Mouse (Mus musculus) limb, embryonic 14.5 days (tissue): Measurements from ENCODE around the gene Zfp652. TPM values are rescaled to one million over a fixed set of nuclear protein-coding genes. Genes with fewer than 3 reads are reported as not detected.
A peak's percentile ranks its signal among the peaks of the same experiment; 100 is the strongest.

ENCODE experiments used
- ATAC-seq: fragments of 200-750 bp; cut with Nextera tagmentation; 2 replicates; pipeline ENCODE4 v1.8.0; 2017; ENCODE audit warnings: low read depth, moderate number of reproducible peaks, moderate TSS enrichment; ENCODE audit not compliant: low FRiP score
- DNase-seq: peaks from one replicate; pipeline ENCODE4 v3.0.0-alpha.2; 2015; ENCODE audit warnings: low spot score
- H3K27ac ChIP-seq: fragments of 300-500 bp; sonication (generic); replicated peaks from 2 replicates; pipeline ENCODE4 v1.5.1; 2014; ENCODE audit warnings: low read depth, mild to moderate bottlenecking, low read length, moderate library complexity, mixed read lengths
- H3K27me3 ChIP-seq: fragments of 300-500 bp; sonication (generic); 2 replicates; pipeline ENCODE4 v1.6.1; 2014; ENCODE audit warnings: low read length, mixed read lengths; ENCODE audit not compliant: control insufficient read depth, insufficient read depth
- H3K36me3 ChIP-seq: fragments of 300-500 bp; sonication (generic); 2 replicates; pipeline ENCODE4 v1.6.1; 2014; ENCODE audit warnings: mild to moderate bottlenecking, low read length, moderate library complexity, mixed read lengths; ENCODE audit not compliant: control insufficient read depth, insufficient read depth
- H3K4me1 ChIP-seq: fragments of 300-500 bp; sonication (generic); 2 replicates; pipeline ENCODE4 v1.6.1; 2014; ENCODE audit warnings: antibody characterized with exemption, low read length, mixed read lengths; ENCODE audit not compliant: control insufficient read depth, insufficient read depth
- H3K4me2 ChIP-seq: fragments of 300-500 bp; sonication (generic); replicated peaks from 2 replicates; pipeline ENCODE4 v1.6.1; 2014; ENCODE audit warnings: low read depth, mild to moderate bottlenecking, low read length, moderate library complexity; ENCODE audit not compliant: severe bottlenecking
- H3K4me3 ChIP-seq: fragments of 300-500 bp; sonication (generic); replicated peaks from 2 replicates; pipeline ENCODE4 v1.5.1; 2014; ENCODE audit warnings: low read length
- H3K9ac ChIP-seq: fragments of 300-500 bp; sonication (generic); 2 replicates; pipeline ENCODE4 v1.6.1; 2014; ENCODE audit warnings: mild to moderate bottlenecking, low read depth, low read length, moderate library complexity; ENCODE audit not compliant: severe bottlenecking
- H3K9me3 ChIP-seq: fragments of 300-500 bp; sonication (generic); 2 replicates; pipeline ENCODE4 v1.6.1; 2016; ENCODE audit warnings: low read length; ENCODE audit not compliant: control insufficient read depth
- POLR2A ChIP-seq: fragments of 200-500 bp; IDR thresholded peaks from 2 replicates; pipeline ENCODE4 v1.8.0; 2012; ENCODE audit warnings: inconsistent platforms, mild to moderate bottlenecking, moderate library complexity, borderline replicate concordance; ENCODE audit not compliant: insufficient read depth, insufficient read length; ENCODE audit errors: extremely low read depth
- WGBS: fragments of 180-500 bp; shearing (Covaris S2); extraction: QIAGEN DNeasy Blood & Tissue Kit; methylation state at CpG from one replicate; pipeline ENCODE4 v1.1.7; 2014; 5-methylcytosine and 5-hydroxymethylcytosine counted together
- polyA plus RNA-seq, 2 experiments: library from polyadenylated mRNA; depleted of rRNA in 1 of 2; stranded (reverse) in 1 of 2; unstranded in 1 of 2; fragments of >200 nt; fragmentation: Nextera tagmentation in 1 of 2; extraction: Ambion mirVana in 1 of 2; gene quantifications; 2 replicates each; pipeline versions ENCODE4 v1.2.1 to v1.2.3; 2012 to 2014

Gene Zfp652
- polyA plus RNA-seq, 2 experiments: 13.8 to 25.3 TPM

- Histone ChIP-seq H3K36me3 (no peaks in the 10 kb centered on the region), H3K4me1 (peaks cover 1% of the 10 kb centered on the region), H3K4me3 (no peak overlapping the region), H3K27me3 (no peaks in the 10 kb centered on the region), H3K9me3 (no peaks in the 10 kb centered on the region), H3K4me2 (no peak overlapping the region), H3K9ac (no peak overlapping the region), H3K27ac (no peak overlapping the region)
- TF ChIP-seq POLR2A: no peak
- WGBS: 45% methylated on average over 11 of the region's 11 CpGs
- no peak for ATAC-seq
- no peak for DNase-seq
Measured at GRCm38 (mm10) chr11:95687084-95687656, 25.3 kb upstream of the Zfp652 start.

GRCm38 (mm10) chr11:95688515-95688914 is 24.0 kb upstream of the Zfp652 start:
- H3K27me3 ChIP-seq: no peaks in the 10 kb centered on the region
- no peak for ATAC-seq
- no peaks in the 10 kb centered on the region; the same call in 1 of the 2 replicates for H3K4me1 ChIP-seq
- WGBS: 58% methylated on average over 6 of the region's 6 CpGs
- no peak overlapping the region for H3K4me2 ChIP-seq
- no peak for TF ChIP-seq POLR2A
- H3K9me3 ChIP-seq: no peaks in the 10 kb centered on the region
- DNase-seq: no peak
- H3K9ac ChIP-seq: no peak overlapping the region
- 0 out of 2 replicates have a peak overlapping the region, but pooled peaks have one; percentile 14 for H3K27ac ChIP-seq
- no peak overlapping the region for H3K4me3 ChIP-seq
- no peaks in the 10 kb centered on the region for H3K36me3 ChIP-seq

- WGBS: 65% methylated on average over 7 of the region's 7 CpGs
- Histone ChIP-seq H3K36me3 (no peaks in the 10 kb centered on the region), H3K9me3 (no peaks in the 10 kb centered on the region), H3K4me3 (no peak overlapping the region), H3K4me1 (no peaks in the 10 kb centered on the region; the same call in 1 of the 2 replicates), H3K4me2 (no peak overlapping the region), H3K27ac (no peak overlapping the region), H3K9ac (no peak overlapping the region), H3K27me3 (no peaks in the 10 kb centered on the region)
- DNase-seq: no peak
- no peak for TF ChIP-seq POLR2A
- no peak for ATAC-seq
Measured at GRCm38 (mm10) chr11:95688981-95689380, 23.5 kb upstream of the Zfp652 start.

- Histone ChIP-seq H3K4me3 (no peak overlapping the region), H3K9me3 (no peaks in the 10 kb centered on the region), H3K36me3 (no peaks in the 10 kb centered on the region), H3K27ac (no peak overlapping the region), H3K9ac (no peak overlapping the region), H3K4me1 (no peaks in the 10 kb centered on the region; the same call in 1 of the 2 replicates), H3K4me2 (no peak overlapping the region), H3K27me3 (no peaks in the 10 kb centered on the region)
- ATAC-seq (no peak), DNase-seq (no peak)
- WGBS: 84% methylated on average over 3 of the region's 3 CpGs
- no peak for TF ChIP-seq POLR2A
Measured at GRCm38 (mm10) chr11:95689544-95689943, 22.9 kb upstream of the Zfp652 start.

GRCm38 (mm10) chr11:95698541-95698940 is 13.9 kb upstream of the Zfp652 start:
- no peaks in the 10 kb centered on the region for H3K36me3 ChIP-seq
- 75% methylated on average over 5 of the region's 5 CpGs for WGBS

More at GRCm38 (mm10) chr11:95698541-95698940, 13.9 kb upstream of the Zfp652 start:
- no peak for TF ChIP-seq POLR2A
- Histone ChIP-seq H3K27ac (no peak overlapping the region), H3K9ac (no peak overlapping the region), H3K9me3 (no peaks in the 10 kb centered on the region), H3K27me3 (no peaks in the 10 kb centered on the region), H3K4me2 (no peak overlapping the region), H3K4me3 (no peak overlapping the region), H3K4me1 (no peaks in the 10 kb centered on the region; the same call in 1 of the 2 replicates)
- DNase-seq (no peak), ATAC-seq (no peak)
